Mouse (Mus musculus) kidney, embryonic 16.5 days (tissue): ENCODE measurements around the gene Pam. TPM values are rescaled to one million over a fixed set of nuclear protein-coding genes. Genes with fewer than 3 reads are reported as not detected.
"Not testable (repeated sequence)": the region's sequence is repeated elsewhere in the genome, so short reads cannot be mapped to it uniquely, and the experiment has no call there.

Source experiments
- ATAC-seq: fragments of 200-750 bp; cut with Nextera tagmentation; 2 replicates; pipeline ENCODE4 v1.8.0; 2017; ENCODE audit warnings: moderate TSS enrichment; ENCODE audit not compliant: low FRiP score, low TSS enrichment
- H3K27ac ChIP-seq: fragments of 300-500 bp; sonication (generic); 2 replicates; pipeline ENCODE4 v1.5.1; 2014; ENCODE audit warnings: low read length
- H3K27me3 ChIP-seq: fragments of 300-500 bp; sonication (generic); 2 replicates; pipeline ENCODE4 v1.6.1; 2014; ENCODE audit warnings: low read length, control low read depth, mixed read lengths; ENCODE audit not compliant: insufficient read depth
- H3K36me3 ChIP-seq: fragments of 300-500 bp; sonication (generic); 2 replicates; pipeline ENCODE4 v1.6.1; 2014; ENCODE audit warnings: low read length, control low read depth, mixed read lengths; ENCODE audit not compliant: insufficient read depth
- H3K4me1 ChIP-seq: fragments of 300-500 bp; sonication (generic); 2 replicates; pipeline ENCODE4 v1.6.1; 2014; ENCODE audit warnings: low read length, control low read depth, mixed read lengths; ENCODE audit not compliant: insufficient read depth
- H3K4me2 ChIP-seq: fragments of 300-500 bp; sonication (generic); replicated peaks from 2 replicates; pipeline ENCODE4 v1.6.1; 2014; ENCODE audit warnings: low read depth, low read length
- H3K4me3 ChIP-seq: fragments of 300-500 bp; sonication (generic); 2 replicates; pipeline ENCODE4 v1.5.1; 2014; ENCODE audit warnings: mild to moderate bottlenecking, low read length
- H3K9ac ChIP-seq: fragments of 300-500 bp; sonication (generic); replicated peaks from 2 replicates; pipeline ENCODE4 v1.6.1; 2014; ENCODE audit warnings: low read length
- H3K9me3 ChIP-seq: fragments of 300-500 bp; sonication (generic); 2 replicates; pipeline ENCODE4 v1.6.1; 2016; ENCODE audit warnings: low read length, control low read depth
- WGBS: fragments of 180-500 bp; shearing (Covaris S2); extraction: QIAGEN DNeasy Blood & Tissue Kit; methylation state at CpG from one replicate; pipeline ENCODE4 v1.1.7; 2014; 5-methylcytosine and 5-hydroxymethylcytosine counted together
- polyA plus RNA-seq: library from polyadenylated mRNA; unstranded; fragments of >200 nt; fragmentation: Nextera tagmentation; extraction: Ambion mirVana; gene quantifications from 2 replicates; pipeline ENCODE4 v1.2.1, GENCODE M21; 2015

Pam gene
- polyA plus RNA-seq, 1 experiment from 2014 or later = 23.7 TPM

DNA sequence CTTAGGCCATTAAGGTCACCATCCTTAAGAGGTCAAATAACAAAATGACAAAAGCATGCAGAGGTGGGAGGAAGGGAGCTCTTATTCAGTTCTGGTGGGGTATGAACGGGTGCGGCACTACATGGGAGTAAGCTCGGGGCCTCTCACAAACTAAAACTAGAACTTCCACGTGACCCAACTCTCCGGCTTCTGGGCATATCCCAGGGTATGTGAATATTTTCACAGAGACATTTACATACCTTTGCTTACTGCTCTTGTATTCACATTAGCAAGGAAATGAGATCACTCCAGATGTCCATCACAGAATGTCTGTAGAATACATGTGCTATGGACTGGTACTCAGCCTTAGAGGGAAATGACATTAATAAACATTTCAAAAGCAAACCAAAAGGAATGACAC is 323.7 kb downstream of the Pam start:
- H3K36me3 ChIP-seq = no peaks in the 10 kb centered on the region
- no peak overlapping the region for H3K9ac ChIP-seq
- H3K4me1 ChIP-seq = peaks cover 16% of the 10 kb centered on the region
- whole genome bisulfite sequencing = 88% methylated on average over 5 of the region's 5 CpGs
- no peaks in the 10 kb centered on the region for H3K27me3 ChIP-seq
- no peaks in the 10 kb centered on the region for H3K9me3 ChIP-seq
- no peak overlapping the region for H3K4me3 ChIP-seq
- H3K4me2 ChIP-seq = no peak overlapping the region
- ATAC-seq = no peak
- no peak overlapping the region for H3K27ac ChIP-seq

DNA sequence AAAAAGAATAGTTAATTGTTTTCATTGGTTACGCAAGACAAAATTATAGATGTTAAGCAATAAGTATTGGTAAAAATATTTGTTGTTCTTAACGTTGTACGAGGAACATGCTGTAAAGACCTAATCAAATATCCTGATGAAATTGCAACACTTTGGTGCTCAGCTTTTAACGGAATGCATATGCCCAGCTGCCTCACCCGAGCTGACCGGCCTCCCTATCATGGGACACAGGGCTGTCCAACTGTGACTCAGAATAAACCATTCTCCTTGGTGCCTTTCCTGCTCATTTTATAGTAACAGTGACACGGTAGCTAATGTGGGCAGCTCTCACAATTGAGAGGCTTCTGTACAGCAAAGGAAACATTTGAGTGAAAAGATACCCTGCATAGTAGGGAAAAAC is 324.3 kb downstream of the Pam start:
- Histone ChIP-seq H3K36me3 (no peaks in the 10 kb centered on the region), H3K4me2 (peak overlapping the region; percentile 70), H3K27ac (no peak overlapping the region), H3K9ac (no peak overlapping the region; the same call in 1 of the 2 replicates), H3K9me3 (no peaks in the 10 kb centered on the region), H3K27me3 (no peaks in the 10 kb centered on the region), H3K4me3 (no peak overlapping the region; the same call in 1 of the 2 replicates), H3K4me1 (peaks cover 16% of the 10 kb centered on the region)
- no peak for ATAC-seq
- WGBS = 70% methylated on average over 7 of the region's 7 CpGs

DNA sequence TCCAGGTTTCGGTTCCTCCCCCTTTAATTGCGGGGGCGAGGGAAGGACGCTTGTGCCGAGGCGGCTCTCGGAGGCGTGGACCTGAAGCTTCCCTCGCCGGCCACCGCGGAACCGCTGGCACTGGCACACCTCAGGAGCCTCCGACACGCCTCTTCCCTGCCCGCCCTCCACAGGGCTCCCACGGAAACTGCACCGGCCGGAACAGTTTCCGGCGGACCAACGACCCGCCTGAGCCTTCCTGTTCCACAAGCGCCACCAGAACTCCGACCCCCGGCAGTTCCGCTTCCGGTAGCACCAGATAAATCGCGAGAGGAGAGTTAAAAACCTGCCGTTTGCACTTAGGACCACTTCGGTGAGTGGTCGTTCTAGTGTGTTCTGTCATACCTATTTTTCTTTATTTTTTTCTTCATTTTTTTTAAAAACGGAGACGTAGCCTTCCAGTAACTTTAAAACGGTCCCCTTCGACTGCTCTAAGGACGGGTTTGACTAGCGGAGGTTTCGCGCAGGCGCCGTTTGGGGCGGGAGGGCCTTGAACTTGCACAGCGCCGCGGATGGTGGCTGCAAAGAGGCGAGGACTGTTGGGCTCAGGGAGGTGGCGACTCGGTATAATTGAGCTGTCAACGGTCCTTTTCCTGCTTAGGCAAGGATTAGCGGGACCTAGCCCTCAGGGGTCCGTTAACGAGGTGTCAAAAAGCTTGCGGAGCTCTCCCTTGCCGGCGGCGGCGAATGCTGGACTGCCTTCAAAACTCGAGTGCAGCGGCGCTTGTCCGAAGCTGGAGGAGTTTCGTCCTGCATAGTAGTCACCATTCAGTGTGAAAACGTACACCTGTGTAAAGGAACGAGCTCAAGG is 325.3 kb downstream of the Pam start, which contains the start of the genes Gin1 and Ppip5k2:
Gin1 (plus strand) TSS at position 269 of the 850 bp plus-strand sequence.
Ppip5k2 (minus strand) TSS at position 508 of the 850 bp plus-strand sequence.
- under 1% methylated on average over 65 of the region's 66 CpGs for WGBS

DNA sequence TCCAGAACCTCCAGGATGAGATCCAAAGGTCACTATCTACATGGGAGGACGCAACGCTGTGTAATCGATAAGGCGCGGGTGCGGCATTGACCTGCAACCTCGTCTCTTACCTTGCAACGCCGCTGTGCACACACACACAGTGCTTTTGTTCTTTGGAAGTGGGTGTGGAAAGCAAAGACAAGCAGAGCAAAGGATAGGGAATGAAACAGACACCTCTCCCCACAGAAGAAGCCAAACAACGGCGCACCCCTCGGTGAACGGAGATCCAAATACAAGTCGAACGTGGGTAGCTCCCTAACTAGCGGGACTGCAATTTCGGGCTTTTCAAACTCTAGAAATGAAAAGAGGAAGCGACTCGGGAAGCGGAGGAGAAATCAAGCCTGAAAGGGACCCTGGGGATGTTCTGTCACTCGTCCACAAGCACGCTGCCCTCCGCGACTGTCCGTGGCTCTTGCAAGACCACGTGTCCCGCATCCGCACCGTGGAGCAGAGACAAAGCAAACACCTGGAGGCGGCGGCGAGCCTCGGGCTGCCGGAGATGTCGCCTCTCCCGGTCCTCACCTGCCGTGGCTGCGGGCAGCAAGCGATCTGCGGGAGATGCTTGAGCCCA is 326.0 kb downstream of the Pam start:
- ATAC-seq = peak; percentile 67; the same call in 1 of the 2 replicates
- H3K9me3 ChIP-seq = no peaks in the 10 kb centered on the region
- H3K27ac ChIP-seq = peak overlapping the region; percentile 73
- H3K9ac ChIP-seq = peak overlapping the region; percentile 85
- peaks cover 16% of the 10 kb centered on the region for H3K4me1 ChIP-seq
- peak overlapping the region; percentile 81 for H3K4me2 ChIP-seq
- no peaks in the 10 kb centered on the region for H3K27me3 ChIP-seq
- H3K4me3 ChIP-seq = peak overlapping the region; percentile 96
- under 1% methylated on average over 40 of the region's 40 CpGs for WGBS
- H3K36me3 ChIP-seq = no peaks in the 10 kb centered on the region

More for the DNA sequence above, 325.3 kb downstream of the Pam start, which contains the start of the genes Gin1 and Ppip5k2:
- H3K27me3 ChIP-seq = no peaks in the 10 kb centered on the region
- H3K27ac ChIP-seq = peak within 1 kb of the TSS; percentile 92
- H3K4me1 ChIP-seq = peaks cover 16% of the 10 kb centered on the region
- no peaks in the 10 kb centered on the region for H3K9me3 ChIP-seq
- peak within 1 kb of the TSS; percentile 81 for H3K4me2 ChIP-seq
- H3K9ac ChIP-seq = peak within 1 kb of the TSS; percentile 85
- no peaks in the 10 kb centered on the region for H3K36me3 ChIP-seq
- peak; percentile 99 for ATAC-seq
- H3K4me3 ChIP-seq = peak within 1 kb of the TSS; percentile 96

DNA sequence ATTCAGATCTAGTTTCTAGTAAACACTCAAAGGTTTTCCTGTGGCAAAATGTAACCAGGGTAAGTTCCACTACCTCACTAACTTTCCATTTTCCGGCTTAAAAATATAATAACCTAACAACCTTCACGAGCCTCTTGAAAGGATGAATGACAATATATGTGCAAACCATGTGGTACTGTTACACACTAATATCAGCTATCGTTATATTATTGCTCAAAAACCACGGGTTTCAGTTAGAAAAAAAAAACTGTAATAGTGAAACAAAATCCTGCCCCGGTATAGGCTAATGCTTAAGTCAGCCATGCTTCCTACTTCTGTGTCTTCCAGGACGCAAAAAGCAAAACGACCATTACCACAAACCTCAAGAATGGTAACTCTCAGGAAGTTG is 326.5 kb downstream of the Pam start:
- H3K9me3 ChIP-seq = no peaks in the 10 kb centered on the region
- peaks cover 16% of the 10 kb centered on the region for H3K4me1 ChIP-seq
- 11% methylated on average over 7 of the region's 7 CpGs for WGBS
- no peaks in the 10 kb centered on the region for H3K27me3 ChIP-seq
- H3K36me3 ChIP-seq = no peaks in the 10 kb centered on the region
- H3K4me2 ChIP-seq = peak overlapping the region; percentile 81
- H3K9ac ChIP-seq = peak overlapping the region; percentile 85
- ATAC-seq = no peak
- H3K4me3 ChIP-seq = peak overlapping the region; percentile 96
- H3K27ac ChIP-seq = peak overlapping the region; percentile 73

DNA sequence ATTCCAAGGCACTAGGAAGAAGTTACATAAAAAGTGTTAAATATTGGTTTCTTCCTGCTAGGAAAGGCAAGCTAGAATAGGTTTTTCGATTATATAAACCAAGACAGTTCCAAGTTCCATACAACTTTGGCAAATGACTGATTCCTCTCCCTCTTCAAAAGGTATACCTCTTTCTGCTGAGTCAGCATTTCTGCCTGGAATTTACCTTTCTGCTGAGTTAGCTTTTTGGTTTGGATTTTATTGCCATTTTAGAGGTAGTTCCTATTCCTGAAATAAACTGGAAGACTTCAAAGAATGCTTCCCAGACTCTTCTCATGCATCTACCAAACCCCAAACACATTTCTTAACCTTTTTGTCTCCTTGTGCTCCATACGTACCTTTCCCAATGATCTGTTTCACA is 327.4 kb downstream of the Pam start:
- ATAC-seq = no peak
- H3K27me3 ChIP-seq = no peaks in the 10 kb centered on the region
- no peaks in the 10 kb centered on the region for H3K9me3 ChIP-seq
- 81% methylated on average over 2 of the region's 2 CpGs for WGBS
- no peaks in the 10 kb centered on the region for H3K36me3 ChIP-seq
- H3K4me2 ChIP-seq = peak overlapping the region; percentile 81
- no peak overlapping the region for H3K9ac ChIP-seq
- no peak overlapping the region for H3K27ac ChIP-seq
- H3K4me1 ChIP-seq = peaks cover 16% of the 10 kb centered on the region
- no peak overlapping the region; the same call in 1 of the 2 replicates for H3K4me3 ChIP-seq

DNA sequence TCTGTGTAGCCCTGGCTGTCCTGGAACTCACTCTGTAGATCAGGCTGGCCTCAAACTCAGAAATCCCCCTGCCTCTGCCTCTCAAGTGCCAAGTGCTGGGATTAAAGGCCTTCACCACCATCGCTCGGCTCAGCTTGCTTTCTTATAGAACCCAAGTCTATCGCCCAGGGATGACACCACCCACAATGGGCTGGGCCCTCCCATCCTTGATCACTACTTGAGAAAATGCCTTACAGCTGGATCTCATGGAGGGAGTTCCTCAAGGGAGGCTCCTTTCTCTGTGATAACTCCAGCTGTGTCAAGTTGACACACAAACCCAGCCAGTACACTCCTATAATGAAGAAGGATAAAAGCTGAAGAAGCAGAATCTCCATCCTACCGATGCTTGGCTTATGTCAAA is 329.7 kb downstream of the Pam start:
- WGBS = 79% methylated on average over 4 of the region's 4 CpGs
- H3K27ac ChIP-seq, H3K9me3 ChIP-seq, ATAC-seq, H3K27me3 ChIP-seq, H3K4me2 ChIP-seq, H3K9ac ChIP-seq, H3K36me3 ChIP-seq, H3K4me3 ChIP-seq: not testable (repeated sequence)
- H3K4me1 ChIP-seq = peaks cover 12% of the 10 kb centered on the region

DNA sequence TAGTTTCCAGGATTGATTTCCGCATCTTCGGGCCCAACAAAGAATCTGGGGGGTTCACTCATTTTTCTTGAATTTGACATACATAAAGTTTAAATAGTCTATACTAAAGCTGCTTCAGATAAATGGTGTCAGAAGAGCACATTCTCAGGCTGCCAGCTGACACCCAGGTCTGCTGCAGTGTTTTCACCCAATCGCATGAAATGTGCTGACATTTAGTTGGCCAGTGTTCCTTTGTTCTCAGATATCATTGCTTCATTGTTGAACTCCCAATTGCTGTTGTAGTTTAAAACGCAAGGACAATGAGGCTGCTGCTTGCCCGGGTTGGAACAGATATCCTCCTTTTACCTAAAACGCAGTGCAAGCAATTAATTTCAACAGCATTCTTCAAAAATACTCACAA is 334.0 kb downstream of the Pam start:
- H3K4me2 ChIP-seq = no peak overlapping the region
- no peak overlapping the region for H3K9ac ChIP-seq
- no peaks in the 10 kb centered on the region for H3K27me3 ChIP-seq
- no peak overlapping the region for H3K4me3 ChIP-seq
- no peak overlapping the region for H3K27ac ChIP-seq
- H3K36me3 ChIP-seq = 0 out of 2 replicates have a peak, but pooled peaks cover 5% of the 10 kb centered on the region
- H3K9me3 ChIP-seq = no peaks in the 10 kb centered on the region
- 92% methylated on average over 6 of the region's 6 CpGs for WGBS
- ATAC-seq = no peak
- no peaks in the 10 kb centered on the region for H3K4me1 ChIP-seq

DNA sequence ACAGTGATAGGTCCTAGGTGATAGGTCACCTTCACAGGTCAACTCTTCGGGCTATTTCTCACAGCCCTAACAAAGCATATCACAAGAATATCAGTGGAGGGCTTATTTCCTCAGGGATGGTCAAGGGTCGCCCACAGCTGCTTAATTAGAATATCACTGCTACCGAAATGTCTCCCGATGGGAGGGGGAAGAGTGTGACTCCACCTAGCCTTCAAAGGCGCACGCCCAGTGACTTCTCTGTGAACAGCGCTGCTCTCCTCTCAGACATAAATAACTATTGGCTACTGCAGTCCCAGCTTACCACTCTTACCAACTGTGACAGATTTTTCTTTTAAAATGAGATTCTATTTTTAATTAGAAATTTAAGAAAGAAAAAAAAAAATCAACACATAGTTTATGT is 334.8 kb downstream of the Pam start:
- peaks cover 8% of the 10 kb centered on the region for H3K36me3 ChIP-seq
- WGBS = 80% methylated on average over 7 of the region's 7 CpGs

DNA sequence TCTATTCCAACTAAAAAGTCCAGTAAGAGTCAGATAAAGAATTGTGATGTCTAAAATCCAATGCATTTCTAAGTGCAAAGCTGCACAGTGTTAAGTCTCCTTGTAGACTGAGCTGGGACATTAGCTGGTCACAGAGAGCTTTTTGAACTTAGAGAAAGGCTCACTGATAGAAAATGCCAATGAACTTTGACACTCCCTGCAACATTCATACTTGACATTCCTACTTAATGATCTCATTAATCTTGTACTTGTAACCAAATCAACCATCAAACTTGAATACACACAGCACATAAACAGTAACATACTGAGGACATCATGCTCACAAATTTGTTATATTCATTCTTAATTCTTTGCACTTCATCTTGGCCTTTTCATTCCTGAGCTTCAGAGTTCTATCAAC is 335.6 kb downstream of the Pam start:
- Histone ChIP-seq H3K36me3 (peaks cover 12% of the 10 kb centered on the region), H3K4me3 (no peak overlapping the region), H3K27ac (no peak overlapping the region), H3K4me2 (no peak overlapping the region), H3K9me3 (no peaks in the 10 kb centered on the region), H3K4me1 (no peaks in the 10 kb centered on the region), H3K9ac (no peak overlapping the region), H3K27me3 (no peaks in the 10 kb centered on the region)
- ATAC-seq = no peak

More for the DNA sequence above, 334.8 kb downstream of the Pam start:
- Histone ChIP-seq H3K4me1 (no peaks in the 10 kb centered on the region), H3K9ac (no peak overlapping the region), H3K4me3 (no peak overlapping the region), H3K27me3 (no peaks in the 10 kb centered on the region), H3K27ac (no peak overlapping the region), H3K4me2 (no peak overlapping the region), H3K9me3 (no peaks in the 10 kb centered on the region)
- ATAC-seq = no peak
